Mouse (Mus musculus) C2C12 (cell line): Measurements from ENCODE around the gene Prr12. TPM values are rescaled to one million over a fixed set of nuclear protein-coding genes. Genes with fewer than 3 reads are reported as not detected.

ENCODE experiments used
- H3K27me3 ChIP-seq: one replicate; pipeline ENCODE4 v1.6.1; 2011; ENCODE audit not compliant: control insufficient read depth, insufficient read depth, insufficient read length
- H3K36me3 ChIP-seq: one replicate; pipeline ENCODE4 v1.6.1; 2011; ENCODE audit not compliant: control insufficient read depth, insufficient read depth
- H3K4me3 ChIP-seq: one replicate; pipeline ENCODE4 v1.5.1; 2011; ENCODE audit warnings: mild to moderate bottlenecking, control low read depth; ENCODE audit not compliant: poor library complexity, insufficient read depth, severe bottlenecking
- H3K79me2 ChIP-seq: one replicate; pipeline ENCODE4 v1.6.1; 2011; ENCODE audit not compliant: control insufficient read depth, insufficient read depth
- H3K79me3 ChIP-seq: one replicate; pipeline ENCODE4 v1.6.1; 2011; ENCODE audit warnings: low read depth, control low read depth
- H3ac ChIP-seq: one replicate; pipeline ENCODE3; 2011; ENCODE audit warnings: low read depth; ENCODE audit not compliant: control insufficient read depth, insufficient read length
- CEBPB ChIP-seq: IDR thresholded peaks from one replicate; pipeline ENCODE4 v1.6.1; 2011; ENCODE audit warnings: low read depth, mild to moderate bottlenecking, control low read depth, moderate library complexity
- CTCF ChIP-seq: IDR thresholded peaks from one replicate; pipeline ENCODE4 v1.5.1; 2011; ENCODE audit not compliant: control insufficient read depth, insufficient read depth, insufficient read length
- FOSL1 ChIP-seq: IDR thresholded peaks from one replicate; pipeline ENCODE4 v1.8.0; 2011; ENCODE audit warnings: mild to moderate bottlenecking, low read length; ENCODE audit not compliant: poor library complexity, insufficient read depth, severe bottlenecking
- MAX ChIP-seq: IDR thresholded peaks from one replicate; pipeline ENCODE4 v1.6.1; 2011; ENCODE audit warnings: mild to moderate bottlenecking, control low read depth
- MYOD1 ChIP-seq: IDR thresholded peaks from one replicate; pipeline ENCODE4 v1.6.1; 2011; ENCODE audit warnings: low read depth; ENCODE audit not compliant: control insufficient read depth, insufficient read length
- MYOG ChIP-seq: IDR thresholded peaks from one replicate; pipeline ENCODE4 v1.6.1; 2011; ENCODE audit not compliant: control insufficient read depth, insufficient read length; ENCODE audit errors: extremely low read depth
- USF1 ChIP-seq: IDR thresholded peaks from one replicate; pipeline ENCODE4 v1.6.1; 2011; ENCODE audit warnings: low read depth, mild to moderate bottlenecking, control low read depth, moderate library complexity
- polyA plus RNA-seq: library from polyadenylated mRNA; unstranded; fragments of >200 nt; fragmentation: generic; extraction: Trizol; gene quantifications from one replicate; pipeline ENCODE4 v1.2.1, GENCODE M21; 2012; ENCODE audit warnings: missing spikeins

Gene Prr12
- polyA plus RNA-seq, 1 experiment, result 14.2 TPM

- Histone ChIP-seq H3K79me3 (peaks cover 36% of the 10 kb centered on the region), H3K4me3 (no peak overlapping the region), H3K27me3 (no peaks in the 10 kb centered on the region), H3K79me2 (peaks cover 66% of the 10 kb centered on the region), H3K36me3 (peaks cover 33% of the 10 kb centered on the region), H3ac (no peak overlapping the region)
- no peak for TF ChIP-seq CTCF
- TF ChIP-seq MAX, result no peak
- no peak for TF ChIP-seq USF1
- no peak for TF ChIP-seq MYOD1
- no peak for TF ChIP-seq CEBPB
- TF ChIP-seq MYOG, result no peak
- no peak for TF ChIP-seq FOSL1
These were observed 38.6 kb downstream of the Prr12 start for GRCm38 (mm10) chr7:45014096-45014451.

- Histone ChIP-seq H3K79me2 (peaks cover 68% of the 10 kb centered on the region), H3K79me3 (peaks cover 36% of the 10 kb centered on the region), H3K36me3 (peaks cover 34% of the 10 kb centered on the region), H3ac (no peak overlapping the region), H3K27me3 (no peaks in the 10 kb centered on the region), H3K4me3 (no peak overlapping the region)
- no peak for TF ChIP-seq CTCF
- no peak for TF ChIP-seq USF1
- TF ChIP-seq MYOD1, result no peak
- TF ChIP-seq CEBPB, result no peak
- TF ChIP-seq MYOG, result no peak
- no peak for TF ChIP-seq FOSL1
- no peak for TF ChIP-seq MAX
These were observed 39.1 kb downstream of the Prr12 start for GRCm38 (mm10) chr7:45013366-45014095.

- Histone ChIP-seq H3K79me2 (peaks cover 63% of the 10 kb centered on the region), H3ac (no peak overlapping the region), H3K4me3 (no peak overlapping the region), H3K36me3 (peaks cover 34% of the 10 kb centered on the region), H3K79me3 (peaks cover 36% of the 10 kb centered on the region), H3K27me3 (no peaks in the 10 kb centered on the region)
- no peak for TF ChIP-seq CTCF
- no peak for TF ChIP-seq FOSL1
- TF ChIP-seq MYOG, result no peak
- TF ChIP-seq MAX, result no peak
- no peak for TF ChIP-seq CEBPB
- TF ChIP-seq MYOD1, result no peak
- TF ChIP-seq USF1, result no peak
These were observed 39.9 kb downstream of the Prr12 start for GRCm38 (mm10) chr7:45012824-45013223.

GRCm38 (mm10) chr7:45012011-45012410 lies 40.7 kb downstream of the Prr12 start:
- H3K36me3 ChIP-seq, result peaks cover 34% of the 10 kb centered on the region
- no peak overlapping the region for H3K4me3 ChIP-seq
- TF ChIP-seq USF1, result no peak
- TF ChIP-seq CEBPB, result no peak
- TF ChIP-seq MYOD1, result no peak
- no peak for TF ChIP-seq MYOG
- no peak for TF ChIP-seq FOSL1
- TF ChIP-seq MAX, result no peak
- TF ChIP-seq CTCF, result no peak

GRCm38 (mm10) chr7:45008411-45008810 lies 44.3 kb downstream of the Prr12 start:
- Histone ChIP-seq H3K36me3 (peaks cover 46% of the 10 kb centered on the region), H3K27me3 (no peaks in the 10 kb centered on the region), H3K4me3 (no peak overlapping the region), H3ac (no peak overlapping the region), H3K79me3 (peaks cover 18% of the 10 kb centered on the region), H3K79me2 (peaks cover 47% of the 10 kb centered on the region)
- TF ChIP-seq MAX (no peak), CEBPB (no peak), MYOD1 (no peak), CTCF (no peak)

More at GRCm38 (mm10) chr7:45012011-45012410, 40.7 kb downstream of the Prr12 start:
- Histone ChIP-seq H3K79me3 (peaks cover 36% of the 10 kb centered on the region), H3K79me2 (peaks cover 63% of the 10 kb centered on the region), H3K27me3 (no peaks in the 10 kb centered on the region), H3ac (no peak overlapping the region)

GRCm38 (mm10) chr7:45007846-45008245 lies 44.8 kb downstream of the Prr12 start:
- Histone ChIP-seq H3K27me3 (no peaks in the 10 kb centered on the region), H3ac (no peak overlapping the region), H3K79me3 (peaks cover 13% of the 10 kb centered on the region), H3K79me2 (peaks cover 41% of the 10 kb centered on the region), H3K36me3 (peaks cover 47% of the 10 kb centered on the region), H3K4me3 (no peak overlapping the region)
- TF ChIP-seq MYOG (no peak), MYOD1 (no peak), CTCF (no peak), CEBPB (no peak), USF1 (no peak), FOSL1 (no peak), MAX (no peak)
